Mouse (Mus musculus): Measurements from ENCODE around the gene Il12rb1. TPM values are rescaled to one million over a fixed set of nuclear protein-coding genes. Genes with fewer than 3 reads are reported as not detected.

Gene Il12rb1
- polyA plus RNA-seq, 1 experiment from 2014 or later = 0.23 TPM

DNA sequence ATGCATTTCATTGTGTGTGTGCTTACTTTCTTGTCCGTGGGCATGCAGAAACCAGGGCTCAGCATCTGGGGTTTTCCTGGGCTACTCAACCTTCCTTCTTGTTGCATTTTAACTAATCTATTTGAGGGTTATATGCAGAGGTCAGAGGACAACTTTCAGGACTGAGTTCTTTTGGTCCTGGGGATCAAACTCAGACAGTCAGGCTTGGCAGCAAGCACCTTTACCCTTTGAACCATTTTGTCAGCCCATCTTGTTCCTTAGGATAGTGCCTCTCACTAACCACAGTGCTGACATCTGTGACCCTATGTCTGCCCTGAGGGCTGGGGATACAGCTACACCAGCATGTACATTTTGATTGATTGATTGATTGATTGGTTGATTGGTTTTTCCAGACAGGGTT lies 19.5 kb downstream of the Il12rb1 start:
- Histone ChIP-seq H3K36me3 (ENCODE audit: control insufficient read depth, insufficient read depth, low read length) (no peaks in the 10 kb centered on the region), H3K4me2 (ENCODE audit: low read depth, low read length) (no peak overlapping the region), H3K27ac (ENCODE audit: low read length) (no peak overlapping the region), H3K4me1 (ENCODE audit: control insufficient read depth, insufficient read depth, low read length) (no peaks in the 10 kb centered on the region; the same call in 1 of the 2 replicates), H3K4me3 (replicated peaks; ENCODE audit: low read length) (no peak overlapping the region), H3K9me3 (replicated peaks; ENCODE audit: control insufficient read depth, low read length) (no peaks in the 10 kb centered on the region), H3K27me3 (ENCODE audit: control insufficient read depth, insufficient read depth, low read length) (no peaks in the 10 kb centered on the region), H3K9ac (ENCODE audit: low read length) (no peak overlapping the region)
- no peak for ATAC-seq (ENCODE audit: insufficient read depth, low FRiP score)
- 86% methylated on average over 1 of the region's 1 CpGs for WGBS

DNA sequence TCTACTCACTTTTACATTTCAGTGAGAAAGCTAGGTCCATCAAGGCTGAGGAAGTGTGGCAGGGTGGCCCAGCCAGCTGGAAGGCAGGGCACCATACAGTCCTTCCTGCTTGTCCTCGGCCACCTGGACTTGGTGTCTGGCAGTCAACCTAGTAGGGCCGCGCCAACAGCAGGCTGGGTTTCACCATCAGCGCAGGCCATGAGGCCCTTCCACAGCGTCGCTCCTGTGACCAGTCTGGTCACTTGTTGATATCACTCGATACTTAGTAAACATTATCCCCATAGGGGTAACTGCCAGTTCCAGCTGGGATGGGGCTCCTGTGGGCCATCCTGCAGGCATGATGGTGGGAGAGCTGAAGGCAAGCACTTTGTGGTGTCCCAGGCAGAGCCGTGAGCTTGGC lies 23.3 kb downstream of the Il12rb1 start:
- no peak overlapping the region for H3K27ac ChIP-seq (ENCODE audit: low read length)

DNA sequence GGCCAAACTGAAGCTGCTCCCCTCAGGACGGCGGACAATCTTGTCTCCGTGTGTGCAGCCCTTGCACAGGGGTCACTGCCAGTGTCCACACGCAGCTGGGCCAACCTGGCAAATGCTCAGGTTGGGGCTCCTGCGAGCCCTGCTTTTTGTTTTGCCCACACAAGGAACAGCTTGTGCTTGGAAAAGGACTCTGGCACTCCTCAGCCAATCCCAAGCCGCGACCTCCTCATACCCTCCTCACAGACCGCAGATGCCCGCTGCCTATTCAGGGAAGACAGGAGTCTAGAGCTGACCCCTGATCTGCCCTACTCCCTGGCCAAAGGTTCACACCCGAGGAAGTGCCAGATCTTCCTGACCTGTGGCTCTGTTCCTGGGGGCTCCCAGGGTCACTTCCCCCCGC lies 24.1 kb downstream of the Il12rb1 start:
- Histone ChIP-seq H3K27ac (ENCODE audit: low read length) (no peak overlapping the region), H3K4me1 (ENCODE audit: control insufficient read depth, insufficient read depth, low read length) (peaks cover 4% of the 10 kb centered on the region; the same call in 1 of the 2 replicates), H3K27me3 (ENCODE audit: control insufficient read depth, insufficient read depth, low read length) (no peaks in the 10 kb centered on the region), H3K36me3 (ENCODE audit: control insufficient read depth, insufficient read depth, low read length) (0 out of 2 replicates have a peak, but pooled peaks cover 4% of the 10 kb centered on the region), H3K4me2 (ENCODE audit: low read depth, low read length) (no peak overlapping the region), H3K9ac (ENCODE audit: low read length) (no peak overlapping the region), H3K4me3 (replicated peaks; ENCODE audit: low read length) (no peak overlapping the region), H3K9me3 (replicated peaks; ENCODE audit: control insufficient read depth, low read length) (no peaks in the 10 kb centered on the region)
- WGBS = 70% methylated on average over 11 of the region's 11 CpGs
- no peak for ATAC-seq (ENCODE audit: insufficient read depth, low FRiP score)

More for the DNA sequence above, 23.3 kb downstream of the Il12rb1 start:
- no peaks in the 10 kb centered on the region for H3K27me3 ChIP-seq (ENCODE audit: control insufficient read depth, insufficient read depth, low read length)
- ATAC-seq (ENCODE audit: insufficient read depth, low FRiP score) = no peak
- no peak overlapping the region for H3K4me2 ChIP-seq (ENCODE audit: low read depth, low read length)
- 78% methylated on average over 8 of the region's 8 CpGs for WGBS
- 0 out of 2 replicates have a peak, but pooled peaks cover 4% of the 10 kb centered on the region for H3K36me3 ChIP-seq (ENCODE audit: control insufficient read depth, insufficient read depth, low read length)
- H3K4me3 ChIP-seq (replicated peaks; ENCODE audit: low read length) = no peak overlapping the region
- H3K9ac ChIP-seq (ENCODE audit: low read length) = 0 out of 2 replicates have a peak overlapping the region, but pooled peaks have one; percentile 18
- no peaks in the 10 kb centered on the region for H3K9me3 ChIP-seq (replicated peaks; ENCODE audit: control insufficient read depth, low read length)
- H3K4me1 ChIP-seq (ENCODE audit: control insufficient read depth, insufficient read depth, low read length) = peaks cover 4% of the 10 kb centered on the region; the same call in 1 of the 2 replicates

DNA sequence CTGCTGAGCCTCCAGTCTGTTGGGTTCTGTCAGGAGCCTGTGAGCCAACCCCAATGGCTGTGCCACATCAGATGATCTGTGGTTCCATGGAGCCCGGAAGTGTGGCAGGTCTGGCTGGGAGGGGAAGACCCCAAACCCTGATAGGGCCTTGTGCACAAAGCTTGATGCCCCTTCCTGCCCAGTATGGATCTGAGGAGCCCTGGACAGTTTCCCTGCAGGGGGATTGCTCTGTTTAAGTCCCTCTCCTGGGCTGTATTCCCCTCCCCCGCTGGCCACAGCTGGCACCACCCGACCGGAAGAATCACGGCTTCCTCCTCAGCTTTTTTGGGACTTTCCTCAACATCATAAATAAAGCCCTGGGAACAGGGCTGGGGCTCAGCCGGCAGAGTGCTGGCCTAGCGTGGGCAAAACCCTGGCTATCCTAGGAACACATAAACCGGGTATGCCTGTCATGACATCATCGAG lies 24.8 kb downstream of the Il12rb1 start:
- H3K9me3 ChIP-seq (replicated peaks; ENCODE audit: control insufficient read depth, low read length) = no peaks in the 10 kb centered on the region
- H3K27me3 ChIP-seq (ENCODE audit: control insufficient read depth, insufficient read depth, low read length) = no peaks in the 10 kb centered on the region
- no peak overlapping the region for H3K4me3 ChIP-seq (replicated peaks; ENCODE audit: low read length)
- no peak overlapping the region for H3K4me2 ChIP-seq (ENCODE audit: low read depth, low read length)
- H3K4me1 ChIP-seq (ENCODE audit: control insufficient read depth, insufficient read depth, low read length) = peaks cover 4% of the 10 kb centered on the region; the same call in 1 of the 2 replicates
- H3K36me3 ChIP-seq (ENCODE audit: control insufficient read depth, insufficient read depth, low read length) = 0 out of 2 replicates have a peak, but pooled peaks cover 4% of the 10 kb centered on the region
- WGBS = 48% methylated on average over 9 of the region's 9 CpGs
- H3K9ac ChIP-seq (ENCODE audit: low read length) = peak overlapping the region; percentile 45; the same call in 1 of the 2 replicates
- no peak overlapping the region for H3K27ac ChIP-seq (ENCODE audit: low read length)
- no peak for ATAC-seq (ENCODE audit: insufficient read depth, low FRiP score)

DNA sequence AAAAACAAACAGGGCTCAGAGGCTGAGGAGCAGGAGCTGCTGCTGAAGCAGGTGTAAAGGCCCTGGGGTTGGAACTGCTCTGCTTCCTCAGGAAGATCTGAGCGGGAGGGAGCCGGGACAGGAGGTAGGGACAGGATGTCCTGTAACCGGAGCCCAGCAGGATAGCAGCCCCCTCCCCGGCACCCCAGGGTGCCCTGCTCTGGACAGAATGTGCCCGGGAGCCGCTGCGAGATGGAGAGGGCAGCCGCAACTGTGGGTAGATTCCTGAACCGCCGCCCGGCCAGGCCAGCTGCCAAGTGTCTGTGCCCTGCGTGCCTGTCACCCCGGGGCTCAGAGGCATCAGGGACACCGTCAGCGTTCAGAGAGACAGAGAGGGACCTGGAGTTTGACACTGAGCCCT lies 25.3 kb downstream of the Il12rb1 start:
- ATAC-seq (ENCODE audit: insufficient read depth, low FRiP score) = no peak
- Histone ChIP-seq H3K27me3 (ENCODE audit: control insufficient read depth, insufficient read depth, low read length) (no peaks in the 10 kb centered on the region), H3K4me2 (ENCODE audit: low read depth, low read length) (no peak overlapping the region), H3K9ac (ENCODE audit: low read length) (0 out of 2 replicates have a peak overlapping the region, but pooled peaks have one; percentile 10), H3K4me1 (ENCODE audit: control insufficient read depth, insufficient read depth, low read length) (peaks cover 7% of the 10 kb centered on the region), H3K27ac (ENCODE audit: low read length) (no peak overlapping the region), H3K36me3 (ENCODE audit: control insufficient read depth, insufficient read depth, low read length) (0 out of 2 replicates have a peak, but pooled peaks cover 4% of the 10 kb centered on the region), H3K4me3 (replicated peaks; ENCODE audit: low read length) (no peak overlapping the region), H3K9me3 (replicated peaks; ENCODE audit: control insufficient read depth, low read length) (no peaks in the 10 kb centered on the region)
- 42% methylated on average over 15 of the region's 15 CpGs for WGBS

DNA sequence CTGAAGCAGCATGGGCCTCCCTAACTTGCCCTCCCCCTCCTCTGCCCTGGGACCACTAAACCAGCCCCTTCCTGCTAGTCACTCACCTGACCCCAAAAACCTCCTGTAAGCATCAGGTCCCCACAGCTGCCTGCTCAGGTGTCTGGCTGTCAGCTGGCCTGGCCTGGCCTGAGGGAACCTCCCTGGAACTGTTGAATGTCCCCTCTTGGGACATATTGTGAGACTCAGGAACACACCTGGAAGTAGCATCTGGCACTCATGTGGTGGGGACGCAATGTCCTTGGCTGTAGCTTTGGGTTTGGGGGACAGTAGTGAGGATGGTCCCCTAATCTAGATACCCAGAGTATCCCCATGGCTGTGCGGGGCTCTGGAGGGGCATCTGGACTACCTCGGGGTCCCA lies 25.8 kb downstream of the Il12rb1 start:
- Histone ChIP-seq H3K27me3 (ENCODE audit: control insufficient read depth, insufficient read depth, low read length) (no peaks in the 10 kb centered on the region), H3K4me3 (replicated peaks; ENCODE audit: low read length) (no peak overlapping the region), H3K4me2 (ENCODE audit: low read depth, low read length) (no peak overlapping the region), H3K27ac (ENCODE audit: low read length) (no peak overlapping the region), H3K36me3 (ENCODE audit: control insufficient read depth, insufficient read depth, low read length) (0 out of 2 replicates have a peak, but pooled peaks cover 4% of the 10 kb centered on the region), H3K9ac (ENCODE audit: low read length) (no peak overlapping the region), H3K4me1 (ENCODE audit: control insufficient read depth, insufficient read depth, low read length) (peaks cover 12% of the 10 kb centered on the region), H3K9me3 (replicated peaks; ENCODE audit: control insufficient read depth, low read length) (no peaks in the 10 kb centered on the region)
- 98% methylated on average over 3 of the region's 3 CpGs for WGBS
- no peak for ATAC-seq (ENCODE audit: insufficient read depth, low FRiP score)

DNA sequence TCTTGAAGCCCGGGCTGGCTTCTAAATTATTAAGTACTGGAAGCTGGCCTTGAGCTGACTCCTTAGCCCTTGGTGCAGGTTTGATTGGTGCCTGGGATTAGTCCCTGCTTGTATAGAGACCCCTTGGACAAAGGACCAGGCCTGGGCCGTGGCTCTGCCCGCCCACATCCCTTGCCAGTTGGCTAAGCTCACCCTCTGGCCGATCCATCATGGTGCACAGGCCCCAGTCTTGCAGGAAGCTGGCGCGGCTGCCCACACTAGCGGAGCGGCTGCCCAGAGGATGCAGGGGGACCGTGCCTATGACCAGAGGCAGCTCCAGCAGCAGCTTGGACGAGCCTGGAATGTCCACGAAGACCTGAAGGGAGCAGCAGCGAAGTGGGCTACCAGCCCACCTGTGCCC lies 28.4 kb downstream of the Il12rb1 start:
- ATAC-seq (ENCODE audit: insufficient read depth, low FRiP score) = no peak
- Histone ChIP-seq H3K9ac (ENCODE audit: low read length) (0 out of 2 replicates have a peak overlapping the region, but pooled peaks have one; percentile 19), H3K4me2 (ENCODE audit: low read depth, low read length) (no peak overlapping the region), H3K36me3 (ENCODE audit: control insufficient read depth, insufficient read depth, low read length) (0 out of 2 replicates have a peak, but pooled peaks cover 4% of the 10 kb centered on the region), H3K27me3 (ENCODE audit: control insufficient read depth, insufficient read depth, low read length) (no peaks in the 10 kb centered on the region), H3K4me3 (replicated peaks; ENCODE audit: low read length) (no peak overlapping the region), H3K27ac (ENCODE audit: low read length) (no peak overlapping the region), H3K4me1 (ENCODE audit: control insufficient read depth, insufficient read depth, low read length) (peaks cover 28% of the 10 kb centered on the region), H3K9me3 (replicated peaks; ENCODE audit: control insufficient read depth, low read length) (no peaks in the 10 kb centered on the region)
- WGBS = 89% methylated on average over 12 of the region's 12 CpGs

DNA sequence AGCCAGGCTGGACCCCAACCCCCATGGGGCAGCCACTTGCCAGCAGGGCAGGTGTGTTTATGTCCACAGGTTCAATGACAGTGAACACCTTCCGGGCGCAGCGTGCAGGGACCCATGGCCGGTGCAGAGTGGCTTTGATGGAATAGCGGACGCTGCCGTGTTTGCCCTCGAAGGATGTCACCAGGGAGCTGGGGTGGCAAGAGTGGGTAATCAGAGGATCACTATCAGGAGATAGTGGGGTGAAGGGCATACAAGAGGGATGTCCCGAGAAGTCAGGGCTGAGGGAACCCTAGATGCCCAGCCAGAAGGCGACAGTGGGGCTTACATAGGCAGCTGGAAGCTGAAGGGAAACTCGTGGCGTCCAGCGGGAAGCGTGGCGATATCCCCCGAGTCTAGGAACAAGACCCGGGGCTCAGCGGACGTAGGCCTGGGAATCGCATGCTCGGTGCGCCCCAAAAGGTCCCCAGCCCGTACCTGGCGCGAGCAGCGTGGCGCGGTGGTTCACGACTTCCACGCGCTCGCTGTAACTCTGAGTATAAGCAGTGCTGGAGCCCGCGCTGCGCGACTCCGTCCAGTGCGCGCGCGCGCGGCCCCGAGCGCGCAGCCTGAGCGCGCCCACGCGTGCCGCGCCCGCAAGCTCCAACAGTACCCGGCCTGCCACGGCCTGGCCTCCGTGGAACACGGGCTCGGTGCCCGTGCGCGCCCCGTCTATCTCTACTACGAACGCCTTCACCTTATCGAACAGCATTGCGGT lies 30.6 kb downstream of the Il12rb1 start:
- Histone ChIP-seq H3K4me2 (ENCODE audit: low read depth, low read length) (peak overlapping the region; percentile 66), H3K27me3 (ENCODE audit: control insufficient read depth, insufficient read depth, low read length) (no peaks in the 10 kb centered on the region), H3K9me3 (replicated peaks; ENCODE audit: control insufficient read depth, low read length) (no peaks in the 10 kb centered on the region), H3K36me3 (ENCODE audit: control insufficient read depth, insufficient read depth, low read length) (0 out of 2 replicates have a peak, but pooled peaks cover 4% of the 10 kb centered on the region), H3K4me1 (ENCODE audit: control insufficient read depth, insufficient read depth, low read length) (peaks cover 25% of the 10 kb centered on the region), H3K4me3 (replicated peaks; ENCODE audit: low read length) (peak overlapping the region; percentile 66), H3K9ac (ENCODE audit: low read length) (peak overlapping the region; percentile 82), H3K27ac (ENCODE audit: low read length) (peak overlapping the region; percentile 95)
- ATAC-seq (ENCODE audit: insufficient read depth, low FRiP score) = peak; percentile 20
- 1% methylated on average over 66 of the region's 66 CpGs for WGBS

All from stomach, embryonic 16.5 days (tissue).